Mouse (Mus musculus) induced T-regulatory cell, adult 2 months (primary cell): ENCODE data around the gene Cfap45.

ENCODE experiments used
- DNase-seq: peaks from one replicate; pipeline ENCODE4 v3.0.0-alpha.2; 2012; ENCODE audit warnings: low read depth

Gene Cfap45

GRCm38 (mm10) chr1:172496030-172496429, 24.6 kb upstream of the Cfap45 start:
- DNase-seq, result no peak

- DNase-seq, result no peak
Measured at GRCm38 (mm10) chr1:172497428-172497827, 23.2 kb upstream of the Cfap45 start.

GRCm38 (mm10) chr1:172499765-172500441, 20.7 kb upstream of the Cfap45 start, which contains the start of gene Tagln2:
Gene Tagln2 (plus strand): TSS chr1:172500047.
- DNase-seq, result peak; percentile 79

GRCm38 (mm10) chr1:172500451-172501370, 19.9 kb upstream of the Cfap45 start:
- peak; percentile 81 for DNase-seq

GRCm38 (mm10) chr1:172501371-172502144, 19.0 kb upstream of the Cfap45 start:
- DNase-seq, result peak; percentile 91

GRCm38 (mm10) chr1:172502145-172503110, 18.2 kb upstream of the Cfap45 start:
- no peak for DNase-seq

GRCm38 (mm10) chr1:172503111-172503997, 17.2 kb upstream of the Cfap45 start:
- DNase-seq, result no peak

GRCm38 (mm10) chr1:172504756-172505155, 15.8 kb upstream of the Cfap45 start:
- DNase-seq, result no peak

- DNase-seq, result no peak
Measured at GRCm38 (mm10) chr1:172507001-172507400, 13.6 kb upstream of the Cfap45 start.

- DNase-seq, result no peak
Measured at GRCm38 (mm10) chr1:172507701-172508100, 12.9 kb upstream of the Cfap45 start.

GRCm38 (mm10) chr1:172508172-172508571, 12.4 kb upstream of the Cfap45 start:
- no peak for DNase-seq

- DNase-seq, result no peak
Measured at GRCm38 (mm10) chr1:172509235-172509634, 11.4 kb upstream of the Cfap45 start.

GRCm38 (mm10) chr1:172509983-172510382, 10.6 kb upstream of the Cfap45 start:
- DNase-seq, result no peak

- no peak for DNase-seq
Measured at GRCm38 (mm10) chr1:172510421-172510972, 10.1 kb upstream of the Cfap45 start.

- peak; percentile 87 for DNase-seq
Measured at GRCm38 (mm10) chr1:172512962-172513361, 7.6 kb upstream of the Cfap45 start.

- DNase-seq, result peak; percentile 94
Measured at GRCm38 (mm10) chr1:172513525-172514212, 6.9 kb upstream of the Cfap45 start.

- DNase-seq, result no peak
Measured at GRCm38 (mm10) chr1:172514213-172514529, 6.4 kb upstream of the Cfap45 start.

- no peak for DNase-seq
Measured at GRCm38 (mm10) chr1:172514551-172515268, 5.9 kb upstream of the Cfap45 start.

GRCm38 (mm10) chr1:172515396-172515795, 5.2 kb upstream of the Cfap45 start:
- no peak for DNase-seq
